Mouse (Mus musculus) thymus, postnatal 0 days (tissue): Measurements from ENCODE around the gene Adgrf1. TPM values are rescaled to one million over a fixed set of nuclear protein-coding genes. Genes with fewer than 3 reads are reported as not detected.
"Not testable (repeated sequence)": the region's sequence is repeated elsewhere in the genome, so short reads cannot be mapped to it uniquely, and the experiment has no call there.

Experiments
- DNase-seq: peaks from one replicate; pipeline ENCODE4 v3.0.0-alpha.2; 2015; ENCODE audit warnings: low spot score
- polyA plus RNA-seq: library from polyadenylated mRNA; unstranded; fragments of >200 nt; fragmentation: Nextera tagmentation; extraction: Ambion mirVana; gene quantifications from 2 replicates; pipeline ENCODE4 v1.2.1, GENCODE M21; 2015

Adgrf1 gene
- polyA plus RNA-seq, 1 experiment from 2014 or later: not detected

GRCm38 (mm10) chr17:43266636-43267035, 3.5 kb upstream of the Adgrf1 start:
- DNase-seq: no peak

GRCm38 (mm10) chr17:43267046-43267749, 2.9 kb upstream of the Adgrf1 start:
- DNase-seq: peak; percentile 19

DNA sequence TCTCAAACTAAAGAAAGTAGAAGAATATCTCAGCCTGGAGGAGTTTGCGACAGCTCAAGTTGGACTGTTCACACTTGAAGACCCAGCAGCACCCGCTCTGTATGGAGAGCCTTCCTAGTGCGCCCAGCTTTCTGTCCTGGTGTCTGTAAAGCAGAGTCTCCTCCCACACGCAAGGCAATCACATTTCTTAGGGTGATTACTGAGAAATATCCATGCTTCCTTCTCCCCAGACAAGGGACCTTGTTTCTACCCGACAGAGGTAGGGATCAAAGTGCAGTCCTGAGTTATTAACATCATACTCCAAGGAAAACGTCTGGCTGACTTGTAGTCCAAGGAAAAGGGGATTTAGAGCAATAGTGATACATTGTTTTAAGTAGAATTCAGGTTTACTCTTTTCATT, 6.1 kb downstream of the Adgrf1 start:
- no peak for DNase-seq

GRCm38 (mm10) chr17:43277223-43277622, 7.1 kb downstream of the Adgrf1 start:
- no peak for DNase-seq

- DNase-seq: no peak
These were observed 9.5 kb downstream of the Adgrf1 start for GRCm38 (mm10) chr17:43279671-43280070.

- no peak for DNase-seq
These were observed 12.2 kb downstream of the Adgrf1 start for GRCm38 (mm10) chr17:43282353-43282752.

GRCm38 (mm10) chr17:43282828-43283227, 12.7 kb downstream of the Adgrf1 start:
- no peak for DNase-seq

DNA sequence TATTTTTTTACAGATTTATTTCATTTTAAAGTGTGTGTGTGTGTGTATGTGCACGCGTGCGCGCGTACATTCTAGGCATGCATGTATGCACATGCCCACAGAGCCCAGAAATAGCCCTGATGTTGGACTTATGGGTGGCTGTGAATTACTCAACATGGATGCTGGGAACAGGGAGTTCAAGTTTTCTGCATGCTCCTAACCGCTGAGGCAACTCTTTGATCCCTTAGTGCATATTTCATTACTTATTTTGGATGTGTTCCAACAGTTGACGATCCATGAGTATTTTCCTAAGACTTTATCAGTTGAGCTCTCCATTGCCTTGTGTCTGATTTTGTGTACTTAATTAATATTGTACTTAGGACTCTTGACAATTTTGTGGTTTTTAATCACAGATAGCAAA, 29.4 kb downstream of the Adgrf1 start:
- no peak for DNase-seq

- DNase-seq: no peak
These were observed 56.0 kb downstream of the Adgrf1 start for GRCm38 (mm10) chr17:43325986-43326671.

DNA sequence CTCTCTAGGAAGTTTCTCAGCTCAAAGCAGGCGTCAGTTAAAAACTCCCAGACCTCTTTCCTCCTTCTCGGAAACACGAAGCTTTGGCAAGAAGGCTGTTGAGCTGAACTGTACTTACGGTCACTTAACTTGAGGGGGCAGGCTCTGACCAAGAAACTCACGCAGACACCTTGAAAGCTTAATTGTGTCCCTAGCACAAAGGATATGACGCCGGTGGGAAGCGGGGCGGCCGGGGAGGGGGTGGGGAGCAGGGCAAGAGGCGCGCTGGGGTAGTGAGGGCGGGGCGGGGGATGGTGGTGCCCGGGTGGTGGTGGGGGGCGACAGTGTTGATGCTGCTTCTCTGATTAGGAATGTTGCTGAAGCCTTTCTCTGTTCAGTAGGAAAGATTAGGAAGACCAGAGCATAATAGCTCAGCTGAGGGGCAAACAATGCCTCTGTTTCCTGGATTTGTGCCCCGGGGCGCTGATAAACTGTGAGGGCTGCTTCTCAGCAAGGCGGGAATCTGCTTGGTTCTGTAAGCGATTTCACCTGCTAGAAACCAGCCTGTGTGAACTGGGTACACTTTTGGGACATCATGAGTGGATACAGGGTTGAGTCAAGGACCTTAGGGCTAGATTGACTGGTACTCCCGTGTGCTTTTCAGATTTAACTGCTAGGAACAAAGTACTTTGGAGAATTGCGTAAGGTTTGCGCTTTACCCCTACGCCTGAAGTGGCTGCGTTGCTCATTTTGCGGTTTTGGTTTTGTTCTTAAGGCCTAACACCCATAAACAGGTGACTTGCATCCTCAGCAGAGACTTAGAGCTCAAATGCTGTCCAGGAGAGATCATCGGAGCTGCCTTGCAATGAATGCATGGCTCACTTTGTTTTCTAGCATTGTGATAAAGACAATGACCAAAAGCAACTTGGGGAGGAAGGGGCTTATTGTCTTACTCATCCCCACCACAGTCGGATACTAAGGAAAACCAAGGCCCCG, 56.9 kb downstream of the Adgrf1 start:
- DNase-seq: peak; percentile 38

DNA sequence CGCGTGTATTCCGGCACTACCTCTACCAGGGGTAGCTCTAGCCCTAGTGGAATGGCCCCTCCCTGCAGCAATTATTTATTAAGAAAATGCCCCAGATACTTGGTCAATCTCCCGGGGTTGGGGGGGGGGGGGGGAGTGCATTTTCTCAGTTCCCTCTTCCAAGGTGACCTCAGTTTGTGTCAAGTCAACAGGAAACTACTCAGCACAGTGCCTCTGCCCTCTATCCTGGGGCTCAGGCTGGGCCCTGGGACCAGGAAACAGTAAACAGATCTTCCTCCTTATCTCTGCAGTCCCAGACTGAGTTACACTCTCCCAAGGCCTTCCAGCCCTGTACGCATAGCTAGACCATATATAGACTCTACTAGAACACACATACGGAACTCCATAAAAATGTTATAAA, 57.7 kb downstream of the Adgrf1 start:
- DNase-seq: no peak

DNA sequence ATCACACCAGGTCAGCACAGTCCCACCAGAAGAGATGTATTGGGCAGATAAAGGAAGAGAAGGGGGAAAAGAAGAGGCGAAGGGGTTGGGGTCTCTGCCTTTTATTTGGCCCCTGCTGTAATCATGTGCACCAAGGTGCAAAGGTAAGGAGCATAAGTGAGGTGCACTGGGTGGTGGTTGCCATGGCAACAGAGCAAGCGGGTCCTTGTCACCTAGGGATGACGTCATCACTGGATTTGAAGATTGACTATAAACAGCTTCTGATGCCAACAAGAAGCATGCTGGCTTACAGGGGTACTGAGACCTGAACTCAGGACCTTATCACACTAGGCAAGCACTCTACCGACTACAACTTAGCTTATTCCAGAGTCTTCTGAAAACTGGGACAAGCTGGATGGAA, 59.1 kb downstream of the Adgrf1 start:
- no peak for DNase-seq

DNA sequence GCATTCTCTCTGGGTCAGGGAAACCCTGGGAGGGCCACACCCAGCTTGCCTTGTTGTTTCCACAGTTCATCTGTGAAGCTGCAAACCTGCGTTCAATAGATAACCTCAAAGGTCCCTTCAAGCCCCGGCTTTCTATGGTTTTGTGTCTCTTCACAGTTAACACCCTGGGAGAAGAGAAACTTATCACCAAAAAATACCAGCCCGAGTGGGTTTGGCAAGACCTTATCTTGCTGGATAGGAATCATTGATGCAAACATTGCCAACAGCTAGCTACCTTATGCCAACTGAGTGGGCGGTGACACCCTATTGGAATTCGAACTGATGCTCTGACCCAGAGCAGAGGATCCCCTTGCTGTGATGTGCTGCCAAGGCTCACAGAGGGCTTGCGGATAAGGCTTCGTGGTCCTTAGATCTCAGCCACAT, 59.6 kb downstream of the Adgrf1 start:
- no peak for DNase-seq

- no peak for DNase-seq
These were observed 62.6 kb downstream of the Adgrf1 start for GRCm38 (mm10) chr17:43332686-43333085.

GRCm38 (mm10) chr17:43334074-43334473, 63.9 kb downstream of the Adgrf1 start:
- DNase-seq: no peak

GRCm38 (mm10) chr17:43337643-43338042, 67.5 kb downstream of the Adgrf1 start:
- no peak for DNase-seq

GRCm38 (mm10) chr17:43338279-43338678, 68.2 kb downstream of the Adgrf1 start:
- DNase-seq: no peak

DNA sequence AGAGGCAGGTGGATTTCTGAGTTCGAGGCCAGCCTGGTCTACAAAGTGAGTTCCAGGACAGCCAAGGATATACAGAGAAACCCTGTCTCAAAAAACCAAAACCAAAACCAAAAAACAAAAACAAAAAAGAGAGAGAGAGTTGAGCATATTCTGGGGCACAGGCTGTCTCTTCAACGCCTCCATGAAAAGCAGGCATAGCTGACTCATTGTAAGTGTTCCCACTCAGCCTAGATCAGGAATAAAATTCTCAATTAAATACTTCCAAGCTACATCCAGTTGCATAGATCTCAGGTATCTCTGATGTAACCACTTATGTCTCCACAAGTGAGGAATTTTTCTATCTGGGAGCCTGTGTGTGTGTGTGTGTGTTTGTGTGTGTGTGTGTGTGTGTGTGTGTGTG, 76.4 kb downstream of the Adgrf1 start:
- DNase-seq: not testable (repeated sequence)

DNA sequence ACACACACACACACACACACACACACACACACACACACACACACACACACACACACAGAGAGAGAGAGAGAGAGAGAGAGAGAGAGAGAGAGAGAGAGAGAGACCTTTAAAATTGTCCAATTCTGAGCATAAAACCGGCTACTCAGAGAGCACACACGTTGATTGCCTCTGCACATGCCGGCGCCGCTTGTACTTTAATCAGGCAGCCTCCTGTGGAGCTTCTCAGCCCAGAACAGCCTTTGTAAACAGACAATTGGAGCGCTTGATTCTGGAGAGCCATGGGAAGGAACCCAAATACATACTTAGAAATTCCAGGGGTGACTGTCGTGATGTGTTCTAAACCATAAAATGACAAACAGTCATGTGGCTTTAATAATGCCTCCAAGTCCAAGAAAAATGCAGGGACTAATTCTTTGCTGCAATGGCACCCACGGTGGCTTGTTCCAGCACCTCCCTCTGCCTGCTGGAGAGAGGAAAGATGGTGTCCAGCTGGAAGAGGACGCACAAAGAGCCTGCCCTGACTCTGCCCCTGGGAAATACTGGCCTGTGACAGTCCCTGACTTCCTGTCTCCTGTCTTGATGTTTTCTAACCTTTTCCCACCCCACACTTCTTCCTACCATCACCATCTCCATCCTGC, 87.9 kb downstream of the Adgrf1 start:
- no peak for DNase-seq

DNA sequence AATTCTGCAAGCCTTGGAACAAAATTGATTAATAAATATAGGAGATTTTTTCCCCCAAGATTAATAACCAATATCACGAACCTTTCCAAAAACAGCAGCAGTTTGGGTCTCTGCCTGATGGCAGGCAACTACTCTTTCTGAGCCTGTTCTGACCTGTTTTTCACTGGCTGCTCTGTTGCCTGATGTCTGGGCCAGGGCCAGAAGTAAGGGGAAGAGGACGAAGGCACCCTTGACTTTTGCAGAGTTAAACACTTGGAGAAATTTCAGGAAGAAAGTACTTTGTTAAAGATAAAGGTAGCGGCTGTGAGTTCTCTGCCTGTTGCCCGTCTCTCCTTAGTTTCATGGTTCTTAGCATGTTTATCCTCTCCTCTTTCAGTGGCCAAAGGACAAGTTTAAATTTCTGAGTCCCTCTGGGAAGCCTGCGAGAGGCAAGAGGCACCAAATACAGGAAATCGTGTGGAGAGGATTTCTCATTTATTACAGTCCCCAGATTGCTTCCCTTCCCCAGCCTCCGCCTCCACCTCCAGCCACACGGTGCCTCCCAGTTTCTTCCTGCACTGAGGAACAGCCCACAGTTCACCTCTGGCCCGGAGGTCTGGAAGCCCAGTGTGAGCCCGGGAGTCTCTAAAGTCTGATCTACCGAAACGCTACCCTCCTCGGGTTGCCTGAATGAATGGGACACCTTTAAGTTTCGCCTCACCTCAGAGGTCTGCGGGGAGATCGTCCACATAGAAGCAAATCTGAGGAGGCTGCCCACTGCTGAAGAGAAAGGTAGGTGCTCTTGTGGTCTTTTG, 89.9 kb downstream of the Adgrf1 start, which contains the start of gene Adgrf5:
Gene Adgrf5 (plus strand): TSS at position 626 of the 794 bp plus-strand sequence.
- DNase-seq: no peak
